Mouse (Mus musculus) left cerebral cortex, postnatal 10 days (tissue): ENCODE results near the gene Kcnj15. TPM values are rescaled to one million over a fixed set of nuclear protein-coding genes. Genes with fewer than 3 reads are reported as not detected.

Experiments
- DNase-seq, 2 experiments: peaks; one replicate each; pipeline ENCODE4 v3.0.0; 2021 to 2022; ENCODE audit warnings: low spot score in 2 of 2, mixed read lengths in 1 of 2; ENCODE audit errors: extremely low spot score in 1 of 2
- intact Hi-C: fragments of 180-260 bp; cut with DNase I; formaldehyde crosslinking; loops from one replicate; pipeline ENCODE4 v1.15.1; 2025
- total RNA-seq, 2 experiments: library from RNA; stranded (reverse); gene quantifications; 2 replicates each; pipeline ENCODE4 v1.2.3; 2021

Kcnj15 gene
- total RNA-seq, 2 experiments from 2014 or later: 0.15 to 0.22 TPM

GRCm38 (mm10) chr16:95348555-95348954 is 91.2 kb downstream of the Kcnj15 start:
- intact Hi-C loops: loop anchor here (10.0 kb wide), 1 partner anchor 884 kb away; no protein-coding TSS in a partner anchor
- DNase-seq: no peak

GRCm38 (mm10) chr16:95349344-95349743 is 92.0 kb downstream of the Kcnj15 start:
- intact Hi-C loops: loop anchor here (10.0 kb wide), 1 partner anchor 885 kb away; no protein-coding TSS in a partner anchor
- no peak for DNase-seq

- intact Hi-C loops: loop anchor here (2.0 to 10.0 kb wide), 3 partner anchors 598 to 885 kb away; no protein-coding TSS in a partner anchor
- no peak for DNase-seq
These were observed 92.4 kb downstream of the Kcnj15 start for GRCm38 (mm10) chr16:95349745-95350144.
